Mouse (Mus musculus): ENCODE measurements around the gene Mrps21. TPM values are rescaled to one million over a fixed set of nuclear protein-coding genes. Genes with fewer than 3 reads are reported as not detected.
A peak's percentile ranks its signal among the peaks of the same experiment; 100 is the strongest.

The Mrps21 gene
- polyA plus RNA-seq, 1 experiment from 2014 or later: 374 TPM

- Histone ChIP-seq H3K27ac (replicated peaks) (peak overlapping the region; percentile 97), H3K4me1 (peaks cover 21% of the 10 kb centered on the region), H3K4me3 (peak overlapping the region; percentile 93), H3K36me3 (replicated peaks) (peaks cover 17% of the 10 kb centered on the region), H3K9me3 (no peaks in the 10 kb centered on the region), H3K27me3 (replicated peaks; ENCODE audit: low read depth, poor library complexity, severe bottlenecking) (no peaks in the 10 kb centered on the region)
- DNase-seq (ENCODE audit: low spot score): peak; percentile 100
- under 1% methylated on average over 49 of the region's 49 CpGs for WGBS
Measured at GRCm38 (mm10) chr3:95819351-95819985, 51.9 kb downstream of the Mrps21 start.

- no peaks in the 10 kb centered on the region for H3K27me3 ChIP-seq (replicated peaks; ENCODE audit: low read depth, poor library complexity, severe bottlenecking)
- H3K9me3 ChIP-seq: no peaks in the 10 kb centered on the region
- DNase-seq (ENCODE audit: low spot score): peak; percentile 89
- WGBS: under 1% methylated on average over 60 of the region's 60 CpGs
- H3K27ac ChIP-seq (replicated peaks): peak within 1 kb of the TSS; percentile 100
- peaks cover 21% of the 10 kb centered on the region for H3K4me1 ChIP-seq
- peak within 1 kb of the TSS; percentile 93 for H3K4me3 ChIP-seq
- peaks cover 17% of the 10 kb centered on the region for H3K36me3 ChIP-seq (replicated peaks)
Measured at GRCm38 (mm10) chr3:95818571-95819288, 52.6 kb downstream of the Mrps21 start, which contains the start of gene Rprd2. Rprd2 (minus strand) TSS chr3:95818863.

GRCm38 (mm10) chr3:95818026-95818511 lies 53.2 kb downstream of the Mrps21 start:
- Histone ChIP-seq H3K27ac (replicated peaks) (peak overlapping the region; percentile 100), H3K36me3 (replicated peaks) (peaks cover 23% of the 10 kb centered on the region), H3K27me3 (replicated peaks; ENCODE audit: low read depth, poor library complexity, severe bottlenecking) (no peaks in the 10 kb centered on the region), H3K4me3 (peak overlapping the region; percentile 93), H3K9me3 (no peaks in the 10 kb centered on the region), H3K4me1 (peaks cover 21% of the 10 kb centered on the region)
- WGBS: under 1% methylated on average over 21 of the region's 21 CpGs
- DNase-seq (ENCODE audit: low spot score): peak; percentile 62

- H3K27me3 ChIP-seq (replicated peaks; ENCODE audit: low read depth, poor library complexity, severe bottlenecking): no peaks in the 10 kb centered on the region
- H3K9me3 ChIP-seq: no peaks in the 10 kb centered on the region
- DNase-seq (ENCODE audit: low spot score): no peak
- WGBS: 94% methylated on average over 3 of the region's 3 CpGs
- no peak overlapping the region for H3K27ac ChIP-seq (replicated peaks)
- peaks cover 33% of the 10 kb centered on the region for H3K36me3 ChIP-seq (replicated peaks)
- peak overlapping the region; percentile 93 for H3K4me3 ChIP-seq
- H3K4me1 ChIP-seq: peaks cover 21% of the 10 kb centered on the region
Measured at GRCm38 (mm10) chr3:95816681-95817080, 54.6 kb downstream of the Mrps21 start.

Other genes starting within 250 kb of the Mrps21 start
- gene Ensa, start 246.5 kb downstream of the Mrps21 start, polyA plus RNA-seq (2016; fragmentation: Nextera tagmentation; extraction: Ambion mirVana): 79.1 and 79.7 TPM in 2 replicates
- 49.5 and 50.0 TPM in 2 replicates for gene Mcl1, start 212.7 kb downstream of the Mrps21 start, polyA plus RNA-seq (2016; fragmentation: Nextera tagmentation; extraction: Ambion mirVana)
- 1.00 and 1.6 TPM in 2 replicates for gene Adamtsl4, start 183.6 kb downstream of the Mrps21 start, polyA plus RNA-seq (2016; fragmentation: Nextera tagmentation; extraction: Ambion mirVana)
- 9.7 and 10.9 TPM in 2 replicates for gene Ecm1, start 131.9 kb downstream of the Mrps21 start, polyA plus RNA-seq (2016; fragmentation: Nextera tagmentation; extraction: Ambion mirVana)
- gene Tars2, start 111.3 kb downstream of the Mrps21 start, polyA plus RNA-seq (2016; fragmentation: Nextera tagmentation; extraction: Ambion mirVana): 65.5 and 71.5 TPM in 2 replicates
- 24.0 and 25.7 TPM in 2 replicates for gene Rprd2, start 52.7 kb downstream of the Mrps21 start, polyA plus RNA-seq (2016; fragmentation: Nextera tagmentation; extraction: Ambion mirVana)
- 74.5 and 75.6 TPM in 2 replicates for gene Prpf3, start 15.6 kb downstream of the Mrps21 start, polyA plus RNA-seq (2016; fragmentation: Nextera tagmentation; extraction: Ambion mirVana)
- gene Ciart, start 10.7 kb upstream of the Mrps21 start, polyA plus RNA-seq (2016; fragmentation: Nextera tagmentation; extraction: Ambion mirVana): 11.5 and 13.4 TPM in 2 replicates
- gene BC028528, start 20.5 kb upstream of the Mrps21 start, polyA plus RNA-seq (2016; fragmentation: Nextera tagmentation; extraction: Ambion mirVana): 7.6 and 10.2 TPM in 2 replicates
- gene Aph1a, start 22.4 kb upstream of the Mrps21 start, polyA plus RNA-seq (2016; fragmentation: Nextera tagmentation; extraction: Ambion mirVana): 33.4 and 36.1 TPM in 2 replicates
- gene Car14, start 33.2 kb upstream of the Mrps21 start, polyA plus RNA-seq (2016; fragmentation: Nextera tagmentation; extraction: Ambion mirVana): 120 and 133 TPM in 2 replicates
- gene Anp32e, start 57.7 kb upstream of the Mrps21 start, polyA plus RNA-seq (2016; fragmentation: Nextera tagmentation; extraction: Ambion mirVana): 369 and 371 TPM in 2 replicates
- gene Plekho1, start 124.5 kb upstream of the Mrps21 start, polyA plus RNA-seq (2016; fragmentation: Nextera tagmentation; extraction: Ambion mirVana): 73.2 and 78.5 TPM in 2 replicates
- 22.4 and 26.5 TPM in 2 replicates for gene Vps45, start 186.9 kb upstream of the Mrps21 start, polyA plus RNA-seq (2016; fragmentation: Nextera tagmentation; extraction: Ambion mirVana)
- 20.8 and 21.7 TPM in 2 replicates for gene Otud7b, start 233.0 kb upstream of the Mrps21 start, polyA plus RNA-seq (2016; fragmentation: Nextera tagmentation; extraction: Ambion mirVana)

All from embryonic facial prominence, embryonic 10.5 days (tissue).